Mouse (Mus musculus): ENCODE data around the gene Tyro3. TPM values are rescaled to one million over a fixed set of nuclear protein-coding genes. Genes with fewer than 3 reads are reported as not detected.

Gene Tyro3
- polyA plus RNA-seq, 1 experiment from 2014 or later, result 20.7 TPM

Other genes starting within 250 kb of the Tyro3 start
- 8.3 and 22.5 TPM in 2 replicates for gene Nusap1, start 179.4 kb upstream of the Tyro3 start, polyA plus RNA-seq (2015; fragmentation: Nextera tagmentation; extraction: Ambion mirVana)
- gene Oip5, start 179.3 kb upstream of the Tyro3 start, polyA plus RNA-seq (2015; fragmentation: Nextera tagmentation; extraction: Ambion mirVana), result 4.6 and 9.2 TPM in 2 replicates
- 43.9 and 47.8 TPM in 2 replicates for gene Ndufaf1, start 134.9 kb upstream of the Tyro3 start, polyA plus RNA-seq (2015; fragmentation: Nextera tagmentation; extraction: Ambion mirVana)
- gene Rtf1, start 122.7 kb upstream of the Tyro3 start, polyA plus RNA-seq (2015; fragmentation: Nextera tagmentation; extraction: Ambion mirVana), result 53.1 and 58.5 TPM in 2 replicates
- 0.24 and 1.0 TPM in 2 replicates for gene Itpka, start 55.4 kb upstream of the Tyro3 start, polyA plus RNA-seq (2015; fragmentation: Nextera tagmentation; extraction: Ambion mirVana)
- 1.9 and 2.5 TPM in 2 replicates for gene Ltk, start 37.3 kb upstream of the Tyro3 start, polyA plus RNA-seq (2015; fragmentation: Nextera tagmentation; extraction: Ambion mirVana)
- gene Rpap1, start 10.2 kb upstream of the Tyro3 start, polyA plus RNA-seq (2015; fragmentation: Nextera tagmentation; extraction: Ambion mirVana), result 16.2 and 19.7 TPM in 2 replicates
- 23.6 and 25.4 TPM in 2 replicates for gene Mga, start 99.5 kb downstream of the Tyro3 start, polyA plus RNA-seq (2015; fragmentation: Nextera tagmentation; extraction: Ambion mirVana)
- gene Mapkbp1, start 175.0 kb downstream of the Tyro3 start, polyA plus RNA-seq (2015; fragmentation: Nextera tagmentation; extraction: Ambion mirVana), result 6.1 and 6.8 TPM in 2 replicates
- gene Jmjd7, start 229.8 kb downstream of the Tyro3 start, polyA plus RNA-seq (2015; fragmentation: Nextera tagmentation; extraction: Ambion mirVana), result 20.3 and 20.7 TPM in 2 replicates
- gene Gm28042, start 229.8 kb downstream of the Tyro3 start, polyA plus RNA-seq (2015; fragmentation: Nextera tagmentation; extraction: Ambion mirVana), result 4.4 and 5.1 TPM in 2 replicates
- 2.4 and 2.8 TPM in 2 replicates for gene Pla2g4b, start 235.7 kb downstream of the Tyro3 start, polyA plus RNA-seq (2015; fragmentation: Nextera tagmentation; extraction: Ambion mirVana)

Data from neural tube, embryonic 15.5 days (tissue).